Mouse (Mus musculus): Measurements from ENCODE around the gene Tesmin. TPM values are rescaled to one million over a fixed set of nuclear protein-coding genes. Genes with fewer than 3 reads are reported as not detected.

Gene Tesmin
- total RNA-seq, 4 experiments from 2014 or later = 0.22 to 0.64 (median 0.42) TPM

GRCm38 (mm10) chr19:3392384-3392783 is 3.7 kb downstream of the Tesmin start:
- no peak for DNase-seq (ENCODE audit: low spot score in 2 of 2)

GRCm38 (mm10) chr19:3394216-3394615 is 5.6 kb downstream of the Tesmin start:
- DNase-seq (ENCODE audit: low spot score in 2 of 2) = no peak

DNA sequence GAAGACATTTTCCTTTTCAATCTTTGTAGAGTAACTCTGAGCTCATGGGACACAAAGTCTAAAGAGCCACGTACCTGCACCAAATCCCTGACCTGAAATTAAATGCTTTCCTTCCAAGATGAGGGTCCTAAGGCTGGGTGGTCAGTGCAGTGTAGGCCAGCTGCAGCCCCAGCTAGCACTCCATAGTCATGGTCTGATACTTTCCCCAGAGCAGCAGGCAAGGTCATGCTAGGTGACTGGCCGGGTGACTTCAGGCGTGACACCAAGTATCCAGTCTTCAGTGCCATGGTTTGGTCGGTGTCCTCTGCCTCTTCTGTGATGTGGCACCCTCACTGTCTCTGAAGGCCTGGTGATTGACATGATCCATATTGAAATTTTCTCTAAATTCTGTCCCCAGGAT is 11.4 kb downstream of the Tesmin start:
- no peak for DNase-seq (ENCODE audit: low spot score in 2 of 2)

DNA sequence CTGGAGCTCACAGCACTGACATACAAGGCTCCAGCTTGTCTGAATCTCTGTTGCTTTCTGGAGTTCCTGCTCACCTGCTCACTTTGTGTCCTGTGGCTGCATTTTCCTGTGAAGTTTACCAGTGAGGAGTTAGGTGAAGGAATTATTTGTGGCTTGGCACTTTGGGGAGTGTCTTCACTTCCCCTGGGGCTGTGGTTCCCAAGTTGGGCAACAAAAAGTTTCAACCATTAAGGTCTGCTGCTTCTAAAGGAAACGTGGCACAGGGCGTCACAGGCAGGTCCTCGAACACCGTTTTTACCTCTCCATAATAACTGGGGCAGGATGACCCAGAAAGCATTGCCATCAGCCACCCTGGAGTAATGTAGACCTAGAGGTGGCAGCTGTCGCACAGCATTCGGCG is 12.8 kb downstream of the Tesmin start:
- DNase-seq (ENCODE audit: low spot score in 2 of 2) = no peak

- no peak for DNase-seq (ENCODE audit: low spot score in 2 of 2)
Observed at GRCm38 (mm10) chr19:3401943-3402342, 13.3 kb downstream of the Tesmin start.

- no peak for DNase-seq (ENCODE audit: low spot score in 2 of 2)
Observed at GRCm38 (mm10) chr19:3402390-3402789, 13.7 kb downstream of the Tesmin start.

DNA sequence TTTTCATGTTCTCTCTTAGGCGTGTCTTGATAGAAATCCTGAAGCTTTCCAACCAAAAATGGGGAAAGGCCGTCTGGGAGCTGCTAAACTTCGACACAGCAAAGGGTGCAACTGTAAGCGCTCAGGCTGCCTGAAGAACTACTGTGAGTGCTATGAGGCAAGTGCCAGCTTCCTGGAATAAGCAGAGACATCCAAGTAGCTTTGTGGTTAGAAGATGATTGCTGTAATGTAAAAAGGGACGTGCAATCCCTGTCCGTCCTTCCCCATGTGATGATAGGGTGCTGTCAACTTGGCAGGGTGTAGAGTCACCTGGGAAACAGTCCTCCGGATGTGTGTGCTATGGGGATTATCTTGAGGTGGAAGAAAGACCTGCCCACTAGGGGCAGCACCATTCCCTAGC is 15.4 kb downstream of the Tesmin start:
- no peak for DNase-seq (ENCODE audit: low spot score in 2 of 2)

DNA sequence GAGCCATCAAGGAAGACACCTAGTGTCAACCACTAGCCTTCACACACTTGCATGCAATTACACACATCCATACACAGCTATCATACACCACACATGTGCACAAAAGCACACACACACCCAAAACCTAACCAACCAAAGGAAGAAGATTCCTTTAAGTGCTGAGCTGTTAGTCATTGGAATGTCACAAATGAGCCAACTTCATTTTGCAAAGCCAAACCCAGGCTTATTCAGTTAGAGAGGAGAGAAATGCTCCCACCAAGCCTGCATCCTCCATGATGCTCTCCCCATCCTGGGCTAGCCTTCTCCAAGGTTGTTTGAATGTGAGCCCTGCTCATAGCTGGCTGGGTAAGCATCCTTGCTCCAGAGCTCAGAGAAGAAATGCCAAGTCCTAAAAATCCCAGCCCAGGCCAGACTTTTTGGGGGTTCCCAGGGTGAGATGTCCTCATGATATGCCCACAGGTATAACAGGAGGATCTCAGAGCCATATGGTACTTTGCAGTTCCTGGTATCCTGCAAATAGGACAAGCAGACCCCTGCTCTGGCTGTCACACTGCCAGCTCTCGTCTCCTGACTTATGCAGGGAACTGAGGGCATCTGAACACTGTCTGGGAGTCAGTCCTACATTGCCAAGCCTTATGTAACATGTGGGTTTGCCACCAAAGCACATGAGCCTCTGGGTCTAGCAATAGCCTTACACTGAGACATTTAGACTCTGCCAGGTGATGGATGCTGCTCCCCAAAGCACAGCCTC is 17.0 kb downstream of the Tesmin start:
- DNase-seq (ENCODE audit: low spot score in 2 of 2) = no peak

GRCm38 (mm10) chr19:3414268-3414733 is 25.6 kb downstream of the Tesmin start, which contains the start of gene Gal:
TSS of gene Gal (minus strand) at chr19:3414544.
- DNase-seq (ENCODE audit: low spot score in 2 of 2) = no peak

DNA sequence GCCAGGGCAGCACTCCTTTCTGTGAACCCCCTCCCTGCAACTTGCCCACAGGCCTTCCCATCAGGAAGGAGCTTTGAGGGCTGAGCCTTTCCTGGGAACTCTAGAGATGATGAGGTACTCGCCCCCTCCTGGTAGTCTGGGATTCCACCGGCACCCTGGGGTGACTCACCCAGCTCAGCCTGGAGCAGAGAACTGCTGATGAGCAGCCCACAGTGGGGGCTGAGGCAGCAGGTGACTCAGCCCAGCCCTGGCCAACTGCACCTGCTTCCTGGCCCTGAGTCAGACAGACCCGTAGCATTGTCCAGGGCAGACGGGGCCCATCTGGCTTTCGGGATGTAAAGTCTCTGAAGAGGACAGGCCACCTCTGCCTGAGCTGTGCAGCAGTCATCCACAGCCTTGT is 30.6 kb downstream of the Tesmin start:
- no peak for DNase-seq (ENCODE audit: low spot score in 2 of 2)

- DNase-seq (ENCODE audit: low spot score in 2 of 2) = no peak
Observed at GRCm38 (mm10) chr19:3422488-3422887, 33.8 kb downstream of the Tesmin start.

GRCm38 (mm10) chr19:3422981-3423380 is 34.3 kb downstream of the Tesmin start:
- DNase-seq (ENCODE audit: low spot score in 2 of 2) = no peak

DNA sequence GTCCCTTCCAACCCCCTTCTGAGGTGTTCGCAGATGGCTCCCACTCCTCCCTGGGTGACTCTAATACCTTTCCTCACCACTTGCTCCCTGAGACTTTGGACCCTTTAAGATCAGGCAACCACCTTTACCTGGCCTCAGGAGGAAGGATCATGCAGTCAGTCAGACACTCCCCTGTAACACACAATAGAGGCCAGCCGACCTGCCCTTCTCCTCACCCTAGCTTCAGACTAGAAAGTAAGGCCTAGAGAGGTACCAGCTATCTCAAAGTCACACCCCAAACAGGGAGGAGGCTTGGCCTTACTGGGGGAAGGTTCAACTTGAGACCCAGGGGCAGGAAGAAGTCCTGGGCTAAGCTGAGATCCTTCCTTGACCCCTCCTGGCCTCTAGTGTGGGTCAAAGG is 35.6 kb downstream of the Tesmin start:
- no peak for DNase-seq (ENCODE audit: low spot score in 2 of 2)

DNA sequence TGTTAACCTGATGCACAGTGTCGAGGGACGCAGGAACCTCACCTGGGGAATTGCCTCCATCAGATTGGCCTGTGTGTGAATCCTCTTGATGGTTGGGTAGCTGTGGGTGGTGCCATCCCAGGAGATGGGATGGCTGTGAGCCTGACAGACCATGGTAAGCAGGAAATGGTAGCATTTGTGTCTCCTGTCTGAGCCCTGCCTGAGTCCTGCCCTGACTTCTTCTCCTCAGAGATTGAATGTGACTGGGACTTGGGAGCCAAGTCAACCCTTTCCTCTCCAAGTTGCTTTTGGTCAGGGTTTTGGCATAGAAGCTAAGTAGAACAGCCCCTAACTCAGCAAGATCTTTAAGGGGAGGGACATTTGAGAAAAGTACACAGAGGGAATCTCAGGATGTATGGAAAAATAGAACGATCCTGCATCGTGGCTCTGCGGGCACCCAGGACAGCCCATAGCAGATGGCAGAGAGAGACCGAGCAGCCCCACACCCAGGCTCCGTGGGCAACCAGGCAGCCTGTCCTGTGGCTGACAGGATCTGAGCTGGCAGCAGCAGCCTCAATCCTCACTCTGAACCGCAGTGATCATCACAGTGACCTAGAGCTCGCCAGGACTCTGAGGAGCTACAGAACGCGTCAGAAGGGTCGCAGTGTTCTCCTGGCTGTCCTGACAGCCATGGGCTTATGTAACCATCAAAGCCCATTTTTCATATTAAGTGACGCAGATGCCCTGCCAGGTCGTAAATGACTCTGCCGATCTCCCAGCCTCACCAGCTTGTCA is 39.6 kb downstream of the Tesmin start:
- no peak for DNase-seq (ENCODE audit: low spot score in 2 of 2)

GRCm38 (mm10) chr19:3429156-3429816 is 40.6 kb downstream of the Tesmin start:
- DNase-seq (ENCODE audit: low spot score in 2 of 2) = no peak

DNA sequence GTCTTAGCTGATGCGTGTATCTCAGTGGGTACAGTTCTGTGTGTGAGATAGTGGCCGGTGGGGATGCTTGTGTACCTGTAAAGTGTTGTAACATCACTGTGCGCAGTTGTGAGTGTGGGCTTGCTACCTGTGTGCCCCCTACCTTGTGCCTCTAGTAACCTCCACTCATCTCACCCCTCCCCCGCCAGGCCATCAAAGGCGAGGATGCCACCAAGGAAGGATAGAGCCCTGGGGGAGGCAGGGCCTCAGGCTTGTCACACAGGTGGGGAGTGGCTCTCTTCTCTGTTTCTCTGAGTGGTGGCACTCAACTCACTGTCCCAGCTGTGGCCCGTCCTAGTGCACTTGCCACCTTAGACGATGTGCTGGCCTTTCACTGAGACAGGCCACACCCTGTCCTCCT is 42.4 kb downstream of the Tesmin start:
- no peak for DNase-seq (ENCODE audit: low spot score in 2 of 2)

DNA sequence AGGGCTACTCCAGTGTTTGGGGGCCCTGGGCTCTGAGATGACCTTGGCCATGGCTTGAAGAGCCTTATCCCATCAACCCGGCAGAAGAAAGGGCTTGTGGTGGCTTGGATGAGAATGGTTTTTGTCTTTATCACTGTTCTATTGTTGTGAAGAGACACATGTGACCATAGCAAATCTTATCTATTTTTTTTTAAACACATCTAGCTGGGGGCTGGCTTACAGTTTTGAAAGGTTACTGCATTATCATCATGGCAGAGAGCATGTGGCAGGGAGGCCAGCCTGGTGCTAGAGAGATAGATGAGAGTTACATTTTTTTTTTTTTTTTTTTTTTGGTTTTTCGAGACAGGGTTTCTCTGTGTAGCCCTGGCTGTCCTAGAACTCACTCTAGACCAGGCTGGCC is 43.3 kb downstream of the Tesmin start:
- no peak for DNase-seq (ENCODE audit: low spot score in 2 of 2)

DNA sequence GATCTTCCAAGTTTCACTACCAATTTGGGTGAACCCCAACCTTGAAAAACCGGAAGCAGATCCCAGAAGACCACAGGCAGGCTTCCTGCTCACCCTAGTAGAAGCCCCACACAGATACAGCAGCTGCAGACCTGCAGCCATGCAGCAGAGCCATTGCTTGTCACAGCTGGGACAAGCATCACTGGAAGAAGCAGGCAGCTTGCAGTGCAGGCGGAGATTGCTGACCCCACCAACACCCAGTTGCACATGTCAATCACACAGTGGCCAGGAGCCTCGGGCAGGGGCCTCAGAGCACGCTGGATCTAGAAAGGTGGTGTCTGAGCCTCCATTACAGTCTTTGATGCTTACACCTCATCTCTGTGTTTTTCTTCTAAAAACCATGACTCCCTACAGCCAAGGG is 45.5 kb downstream of the Tesmin start:
- DNase-seq (ENCODE audit: low spot score in 2 of 2) = no peak

DNA sequence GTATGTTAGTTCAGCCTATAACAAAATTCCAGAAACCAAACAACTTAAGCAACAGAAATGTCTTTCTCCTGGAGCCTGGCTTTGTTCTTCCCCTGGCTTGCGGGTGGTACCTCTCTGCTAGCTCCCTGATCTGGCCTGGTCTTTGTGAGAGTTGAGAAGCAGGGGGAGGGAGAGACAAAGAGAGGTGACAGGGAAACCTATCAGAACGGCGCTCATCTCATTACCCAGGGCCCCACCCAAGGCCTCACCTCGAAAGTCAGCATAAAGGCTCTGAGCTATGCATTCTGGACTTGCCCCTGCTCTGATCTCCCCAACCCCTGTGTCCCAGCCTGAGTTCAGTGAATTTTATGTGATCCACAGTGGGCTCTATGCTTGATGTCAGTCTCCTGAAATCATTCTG is 46.0 kb downstream of the Tesmin start:
- no peak for DNase-seq (ENCODE audit: low spot score in 2 of 2)

DNA sequence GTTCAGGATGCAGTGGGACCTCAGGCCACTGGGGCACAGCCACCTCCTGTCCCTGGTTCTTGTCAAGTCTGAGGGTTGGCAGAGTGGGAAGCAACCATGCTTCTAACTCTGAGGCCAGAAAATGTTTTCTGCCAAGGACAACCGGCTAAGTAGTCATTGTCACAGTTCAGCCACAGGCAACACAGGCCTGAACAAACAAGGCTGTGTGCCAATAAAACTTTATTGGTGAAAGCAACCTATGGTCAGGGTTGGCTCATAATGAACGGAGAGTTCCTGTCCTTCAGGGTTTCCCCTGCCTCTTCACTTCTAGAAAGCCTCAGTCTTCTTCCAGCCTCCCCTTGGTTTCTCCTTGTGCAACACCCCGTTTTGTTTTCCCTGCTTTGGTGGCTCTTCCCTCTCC is 47.2 kb downstream of the Tesmin start:
- no peak for DNase-seq (ENCODE audit: low spot score in 2 of 2)

DNA sequence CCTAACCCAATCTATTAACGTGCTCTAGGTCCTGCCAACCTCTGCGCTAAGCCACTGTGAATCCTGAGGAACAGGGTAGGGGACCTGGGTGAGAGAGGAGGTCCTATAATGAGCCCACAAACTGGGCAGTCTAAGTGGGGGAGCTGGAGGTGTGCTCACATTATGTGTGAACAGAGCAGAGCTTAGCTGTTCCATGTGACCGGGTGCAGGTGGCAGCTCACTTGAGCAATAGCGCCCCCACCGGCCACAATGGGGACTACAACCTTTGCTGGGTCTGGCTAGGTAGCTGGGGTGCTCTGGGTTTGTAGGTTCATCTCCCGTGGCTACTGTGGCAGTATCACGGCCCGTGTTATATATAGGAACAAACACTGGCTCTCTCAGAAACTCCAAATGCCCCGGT is 48.2 kb downstream of the Tesmin start:
- DNase-seq (ENCODE audit: low spot score in 2 of 2) = no peak

DNA sequence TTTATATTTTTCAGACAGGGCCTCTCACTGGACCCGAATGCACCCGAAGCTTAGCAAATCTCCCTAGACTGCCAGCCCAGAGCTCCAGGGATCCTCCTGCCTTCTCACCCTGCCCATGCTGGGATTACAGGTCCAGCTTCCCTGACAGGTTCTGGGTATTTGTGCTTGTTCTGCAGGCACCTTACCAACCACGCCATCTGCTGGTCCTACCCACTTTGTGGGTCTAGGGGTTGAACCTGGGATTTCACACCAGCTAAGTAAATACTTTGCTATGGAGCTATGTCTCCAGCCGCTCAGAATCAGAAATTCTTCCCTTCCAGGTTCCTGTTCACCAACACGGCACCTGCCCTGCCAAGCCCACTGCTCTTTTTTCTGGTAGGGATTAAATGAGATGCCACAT is 49.3 kb downstream of the Tesmin start:
- DNase-seq (ENCODE audit: low spot score in 2 of 2) = no peak

Measured in gastrocnemius, adult 8-10 months (tissue).